Mouse (Mus musculus): ENCODE data around the gene Tmem150a.

Gene Tmem150a

DNA sequence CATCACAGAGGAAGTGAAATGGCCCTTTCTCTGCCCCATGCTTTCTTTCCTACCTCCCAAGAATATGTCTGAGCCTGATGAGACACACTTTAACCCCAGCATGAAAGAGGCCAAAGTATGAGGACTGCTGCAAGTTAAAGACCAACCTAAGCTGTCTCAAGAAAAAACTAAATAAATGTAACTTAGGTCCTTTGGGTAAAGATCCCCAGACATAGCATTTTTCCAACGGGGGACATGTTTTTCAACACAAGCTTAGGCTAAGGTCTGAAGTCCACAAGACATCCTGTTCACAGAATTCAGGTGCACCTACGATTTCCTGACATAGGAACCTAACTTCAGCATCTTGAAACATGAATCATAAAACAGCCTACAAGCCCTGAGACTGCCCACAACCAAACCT is 5.0 kb upstream of the Tmem150a start:
- DNase-seq (ENCODE audit: low spot score in 2 of 2), result no peak

DNA sequence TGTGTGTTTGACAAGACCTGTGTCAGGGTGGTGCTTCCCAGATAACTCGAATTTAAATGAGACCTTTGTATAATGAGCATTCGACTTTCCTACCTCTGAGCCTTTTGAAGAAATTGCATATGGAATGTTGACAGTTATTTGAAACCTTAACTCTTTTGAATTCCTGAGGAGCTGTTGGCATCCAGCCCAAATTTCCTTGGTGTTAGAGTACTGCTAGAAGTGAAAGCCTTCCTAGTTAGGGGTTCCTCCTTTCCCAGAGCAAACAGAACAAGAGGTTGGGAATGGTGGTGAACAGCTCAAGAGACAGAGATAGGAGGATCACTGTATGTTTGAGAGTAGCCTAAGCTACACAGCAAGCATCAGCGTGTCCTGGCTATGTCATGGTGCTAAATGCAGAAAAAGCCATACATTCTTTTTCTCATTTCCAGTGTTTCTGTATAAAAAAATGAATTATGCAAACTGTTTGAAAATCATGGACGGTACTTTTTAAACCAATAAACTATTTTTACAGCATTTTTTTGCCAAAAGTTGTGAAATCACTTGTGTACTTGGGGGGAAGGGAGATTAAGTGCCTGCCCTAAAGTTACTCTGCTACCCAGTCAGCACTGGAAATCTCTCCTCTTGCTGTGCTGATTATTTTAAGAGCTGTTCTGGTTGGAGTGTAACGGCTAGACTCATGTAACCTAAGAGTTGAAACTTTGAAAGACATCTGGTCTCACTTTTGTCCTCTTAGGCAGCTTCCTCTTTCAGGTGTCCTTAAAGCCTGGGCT is 2.4 kb upstream of the Tmem150a start:
- DNase-seq (ENCODE audit: low spot score in 2 of 2), result no peak

DNA sequence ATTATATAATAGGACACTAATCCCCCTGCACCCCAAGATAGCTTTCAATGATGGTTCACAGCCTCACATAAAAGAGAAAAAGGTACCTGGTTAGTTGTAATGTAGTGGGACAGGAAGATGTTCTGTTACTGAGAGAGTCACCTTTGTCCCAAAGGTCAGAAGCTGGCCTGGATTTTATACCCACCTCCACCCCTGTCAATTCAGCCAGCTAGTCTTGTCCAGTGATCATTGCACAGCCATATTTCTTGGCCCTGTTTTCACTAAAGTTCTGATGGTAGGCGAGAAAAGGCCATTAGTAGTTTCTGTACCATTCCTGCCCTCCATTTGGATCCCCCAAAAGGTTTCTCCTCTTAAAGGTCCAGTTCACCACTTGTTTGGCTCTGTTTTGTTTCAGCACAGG is 1.2 kb upstream of the Tmem150a start:
- no peak for DNase-seq (ENCODE audit: low spot score in 2 of 2)

DNA sequence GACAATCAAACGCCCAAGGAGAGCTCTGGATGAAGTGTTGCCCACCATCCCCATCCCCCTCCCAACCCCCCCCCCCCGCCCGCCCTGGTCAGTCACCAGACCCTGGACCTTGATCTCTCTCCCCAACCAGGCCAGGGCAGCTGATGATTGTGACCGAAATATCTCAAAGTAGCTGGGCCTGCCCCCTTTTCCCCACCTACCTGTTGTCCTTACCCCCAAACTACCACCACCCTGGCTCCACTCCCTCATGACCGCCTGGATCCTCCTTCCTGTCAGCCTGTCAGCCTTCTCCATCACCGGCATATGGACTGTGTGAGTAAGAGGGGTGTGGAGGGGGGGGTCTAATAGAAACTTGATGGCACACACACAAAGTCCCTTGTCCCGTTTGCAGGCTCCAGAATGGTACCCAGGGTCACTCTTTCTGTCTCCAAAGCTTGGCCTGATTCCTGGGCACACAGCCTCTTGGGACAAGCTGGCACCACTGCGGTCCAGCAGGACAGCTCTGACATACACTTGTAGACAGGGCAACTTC is 820 bp downstream of the Tmem150a start:
- no peak for DNase-seq (ENCODE audit: low spot score in 2 of 2)

DNA sequence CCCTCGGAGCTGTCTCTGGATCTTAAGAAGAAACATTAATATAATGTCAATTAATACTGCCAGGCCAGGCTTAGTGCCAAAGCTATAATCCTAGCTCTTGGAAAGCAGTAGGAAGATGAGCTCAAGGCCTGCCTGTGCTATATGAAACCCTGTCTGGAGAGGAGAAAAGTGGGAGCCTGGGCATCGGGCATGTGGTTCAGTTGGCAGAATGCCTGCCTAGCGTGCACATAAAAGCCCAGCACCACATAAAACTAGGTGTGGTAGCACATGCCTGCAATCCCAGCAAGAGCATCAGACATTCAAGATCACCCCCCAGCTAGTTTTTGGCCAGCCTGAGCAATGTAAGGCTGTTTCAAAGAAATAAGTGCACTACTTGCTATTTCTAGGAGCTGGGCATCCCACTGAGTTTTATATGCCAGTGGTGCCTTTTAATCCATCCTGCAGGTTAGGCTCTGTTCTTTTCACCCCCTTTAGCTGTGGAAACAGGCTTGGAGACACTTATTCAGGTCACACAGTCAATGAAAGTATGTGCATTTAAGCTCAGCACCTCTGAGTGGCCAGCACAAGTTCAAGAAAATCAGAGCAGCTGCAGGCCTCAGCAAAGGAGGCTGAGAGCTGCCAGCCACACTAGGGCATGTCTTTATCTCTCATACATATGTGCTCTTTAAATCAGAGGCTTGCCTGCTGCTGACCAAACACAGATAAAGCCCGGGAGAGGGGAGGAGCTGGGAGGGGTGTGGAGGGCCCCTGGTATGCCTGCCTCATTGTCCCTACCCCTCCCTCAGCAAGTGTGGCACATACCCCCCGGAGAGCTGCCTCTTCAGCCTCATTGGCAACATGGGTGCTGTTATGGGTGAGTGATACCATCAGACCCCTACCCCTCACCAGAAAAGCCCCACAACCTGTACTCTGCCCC is 2.2 kb downstream of the Tmem150a start:
- DNase-seq (ENCODE audit: low spot score in 2 of 2), result no peak

DNA sequence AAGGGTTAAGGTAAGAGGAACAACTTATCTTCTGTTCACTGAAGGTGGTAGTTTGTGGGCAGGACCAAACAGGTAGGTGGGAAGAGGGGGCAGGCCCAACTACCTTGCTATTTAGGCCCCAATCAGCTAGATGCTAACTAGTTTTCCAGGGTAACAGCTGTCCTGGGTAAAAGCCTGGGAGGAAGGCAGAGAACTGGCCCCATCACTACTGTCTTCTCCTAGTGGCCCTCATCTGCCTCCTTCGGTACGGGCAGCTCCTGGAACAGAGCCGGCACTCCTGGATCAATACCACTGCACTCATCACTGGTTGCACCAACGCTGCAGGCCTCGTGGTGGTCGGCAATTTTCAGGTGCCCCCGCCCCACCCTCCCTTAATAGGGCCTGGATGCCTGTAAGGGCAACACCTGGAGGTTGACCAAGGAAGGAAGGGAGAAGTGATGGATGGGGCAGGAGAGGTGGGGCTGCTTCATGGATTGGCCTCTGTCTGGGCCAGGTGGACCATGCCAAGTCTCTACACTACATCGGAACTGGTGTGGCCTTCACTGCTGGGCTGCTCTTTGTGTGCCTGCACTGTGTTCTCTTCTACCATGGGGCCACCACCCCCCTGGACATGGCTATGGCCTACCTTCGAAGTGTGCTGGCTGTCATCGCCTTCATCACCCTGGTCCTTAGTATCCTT is 3.0 kb downstream of the Tmem150a start:
- no peak for DNase-seq (ENCODE audit: low spot score in 2 of 2)

DNA sequence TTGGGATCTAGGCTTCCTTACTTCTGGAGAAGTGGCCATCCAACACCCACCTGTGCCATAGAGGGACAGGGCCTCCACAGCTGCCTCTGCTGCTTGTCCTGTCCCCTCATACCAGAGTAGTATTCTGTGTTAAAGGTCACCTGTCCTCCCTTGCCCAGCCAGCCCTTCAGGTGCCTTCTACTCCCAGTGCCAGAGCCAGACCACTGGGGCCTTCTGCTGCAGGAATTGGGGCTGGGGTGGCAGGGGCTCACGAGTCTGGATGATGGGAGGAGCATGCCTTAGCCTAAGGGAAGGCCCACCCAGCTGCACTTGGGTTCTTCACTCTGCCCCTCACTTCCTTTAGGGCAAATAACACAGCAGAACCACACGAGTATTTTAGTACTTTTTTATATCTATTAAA is 4.1 kb downstream of the Tmem150a start:
- no peak for DNase-seq (ENCODE audit: low spot score in 2 of 2)

DNA sequence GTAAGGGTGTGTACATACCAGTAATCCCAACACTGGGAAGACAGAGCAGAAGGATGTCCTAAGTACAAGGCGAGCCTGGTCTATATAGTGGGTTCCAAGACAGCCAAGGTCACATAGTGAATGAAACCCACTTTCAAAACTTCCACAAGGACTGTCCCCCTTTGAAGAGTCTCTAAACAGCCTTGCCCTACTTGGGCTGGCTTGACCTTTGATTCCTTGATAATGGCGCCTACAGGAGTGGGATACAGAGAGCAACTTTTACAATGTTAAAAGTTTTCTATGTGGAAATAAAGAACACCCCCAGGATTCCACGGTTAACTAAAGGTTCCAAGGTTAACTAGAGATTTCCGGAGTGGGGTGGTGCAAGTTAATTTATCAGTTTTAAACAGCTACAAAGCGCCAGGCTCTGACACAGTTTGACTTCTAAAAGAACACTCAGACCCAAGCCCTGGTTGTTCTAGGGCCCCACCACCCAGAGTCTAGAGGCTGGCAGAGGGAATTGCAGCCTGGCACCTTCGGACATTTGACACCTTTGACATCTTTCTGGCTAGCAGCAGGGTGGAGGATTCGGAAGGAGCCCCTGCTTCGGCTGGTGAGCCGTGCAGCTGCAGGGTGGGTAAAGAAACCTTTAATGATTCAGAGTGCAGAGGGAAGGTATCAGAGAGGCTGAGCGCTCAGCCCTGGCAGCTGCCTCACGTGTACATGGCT is 4.8 kb downstream of the Tmem150a start:
- DNase-seq (ENCODE audit: low spot score in 2 of 2), result no peak

DNA sequence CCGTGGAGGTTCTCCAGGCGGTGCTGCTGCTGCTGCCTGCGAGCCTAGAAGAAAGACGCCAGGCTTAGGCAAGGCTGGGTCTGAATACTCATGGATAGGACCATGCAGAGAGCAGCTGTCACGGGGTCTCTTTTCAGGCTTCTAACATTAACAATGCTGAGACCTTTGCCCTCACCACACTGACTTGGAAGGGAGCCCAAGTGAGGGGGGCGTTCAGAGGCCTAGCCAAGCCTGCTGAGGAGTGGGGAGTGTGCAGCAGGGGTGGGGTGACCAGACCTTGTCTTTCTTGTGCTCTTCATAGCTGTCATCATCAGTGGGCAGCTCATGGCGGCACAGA is 5.3 kb downstream of the Tmem150a start:
- DNase-seq (ENCODE audit: low spot score in 2 of 2), result no peak

DNA sequence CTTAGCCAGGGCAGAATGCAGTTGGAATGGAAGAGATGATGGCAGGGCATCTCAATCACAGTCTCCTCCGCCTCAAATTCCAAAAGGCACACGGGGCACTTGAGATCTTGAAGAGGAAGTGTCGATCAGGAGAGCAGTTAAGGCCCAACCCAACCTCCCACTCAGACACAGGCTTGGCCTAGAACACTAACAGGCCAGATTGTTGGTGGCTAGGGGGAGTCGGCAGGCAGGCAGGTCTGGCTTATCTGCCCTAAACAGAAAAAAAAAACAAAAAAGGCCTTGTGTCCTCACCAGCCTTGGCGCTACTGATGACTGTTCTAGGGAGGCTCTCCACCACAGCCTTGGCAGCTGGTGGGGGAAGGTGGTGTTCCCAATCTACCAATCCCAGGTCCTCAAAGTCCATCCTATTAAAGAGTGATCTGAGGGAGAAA is 5.9 kb downstream of the Tmem150a start:
- no peak for DNase-seq (ENCODE audit: low spot score in 2 of 2)

DNA sequence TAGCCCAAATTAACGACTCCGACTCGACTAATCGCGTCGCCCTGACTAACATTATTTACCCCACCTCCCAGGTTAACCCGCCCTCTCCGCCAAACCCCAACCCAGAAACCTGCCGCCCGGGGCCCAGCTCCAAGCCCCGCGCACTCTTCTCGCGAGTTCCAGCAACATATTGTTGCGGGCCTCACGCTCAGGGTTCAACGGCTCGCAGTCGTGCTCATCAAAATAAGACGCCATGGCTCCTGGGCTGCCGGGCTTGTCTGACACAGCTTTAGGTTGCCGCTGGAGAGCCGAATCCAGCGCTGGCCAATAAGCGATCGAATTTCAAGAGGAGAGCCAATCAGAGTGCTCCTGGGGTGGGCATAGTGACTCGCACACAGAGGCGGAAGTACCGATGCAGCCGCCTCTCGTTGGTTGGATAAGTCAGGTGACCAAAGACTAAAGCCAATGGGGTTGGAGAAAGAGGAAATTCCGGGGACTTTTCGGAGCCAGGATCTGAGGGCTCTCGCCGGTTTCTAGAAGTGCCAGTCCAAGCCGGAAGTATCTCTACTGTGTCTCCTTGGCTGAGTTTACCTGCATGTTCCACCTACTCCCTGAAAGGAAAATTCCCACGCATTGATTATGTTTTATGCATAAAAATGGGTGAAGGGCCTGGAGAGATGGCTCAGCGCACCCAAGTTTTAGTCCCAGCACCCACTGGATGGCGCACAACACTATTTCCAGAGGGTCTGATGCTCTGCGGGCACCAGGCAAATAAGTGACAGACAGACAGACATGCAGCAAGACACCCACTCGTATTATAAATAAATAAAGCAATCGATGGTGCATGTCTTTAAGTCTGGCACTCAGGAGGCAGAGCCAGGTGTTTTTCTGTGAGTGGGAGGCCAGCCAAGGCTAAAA is 7.1 kb downstream of the Tmem150a start:
- DNase-seq (ENCODE audit: low spot score in 2 of 2), result peak; percentile 96 to 97

DNA sequence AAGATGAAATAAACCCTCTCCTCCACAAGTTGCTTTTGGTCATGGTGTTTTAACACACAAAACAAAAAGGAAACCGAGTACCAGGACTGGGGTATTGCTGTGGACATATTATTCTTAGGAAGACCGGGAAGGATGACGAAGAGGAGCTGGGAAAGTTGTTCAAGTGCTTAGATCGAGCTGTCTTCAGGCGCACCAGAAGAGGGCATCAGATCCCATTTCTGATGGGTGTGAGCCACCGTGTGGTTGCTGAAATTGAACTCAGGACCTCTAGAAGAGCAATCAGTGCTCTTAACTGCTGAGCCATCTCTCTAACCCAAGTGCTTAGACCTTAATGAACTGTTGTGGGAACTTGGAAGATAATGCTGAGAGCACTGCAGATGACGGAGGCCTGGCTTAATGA is 8.8 kb downstream of the Tmem150a start:
- no peak for DNase-seq (ENCODE audit: low spot score in 2 of 2)

DNA sequence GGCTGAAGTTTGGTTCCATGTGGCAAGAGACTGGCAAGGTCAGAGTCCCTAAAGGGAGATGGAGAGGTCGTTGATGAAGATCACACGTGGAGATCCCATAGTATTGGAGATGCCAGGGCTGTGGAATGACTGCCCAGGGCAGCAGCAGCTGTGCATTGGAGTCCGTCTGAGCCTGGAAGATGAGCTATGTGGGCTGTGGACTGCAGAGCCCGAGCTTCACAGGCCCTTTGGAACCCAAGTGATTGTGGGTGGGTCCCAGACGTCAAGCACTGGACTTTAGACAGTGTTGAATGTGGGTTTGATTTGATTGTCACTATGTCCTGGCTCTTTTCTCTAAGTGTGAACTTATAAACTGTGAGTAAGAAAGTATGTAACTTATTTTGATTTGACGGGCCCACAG is 9.7 kb downstream of the Tmem150a start:
- DNase-seq (ENCODE audit: low spot score in 2 of 2), result no peak

DNA sequence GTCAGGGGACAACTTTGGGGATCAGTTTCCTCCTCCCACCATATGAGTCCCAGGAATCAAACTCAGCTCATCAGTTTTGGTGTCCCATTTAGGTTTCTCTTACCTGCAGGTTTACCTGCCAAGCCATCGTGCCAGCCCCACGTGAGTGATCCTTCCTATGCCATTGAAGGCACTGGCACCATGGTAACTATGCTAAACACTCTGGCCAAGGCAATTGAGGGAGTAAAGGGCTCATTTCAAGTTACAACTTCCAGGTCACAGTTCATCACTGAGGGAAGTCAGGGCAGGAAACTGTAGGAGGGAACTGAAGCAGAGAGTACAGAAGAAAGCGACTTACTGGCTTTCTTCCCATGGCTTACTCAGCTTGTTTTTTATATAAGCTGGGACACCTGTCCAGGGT is 11.1 kb downstream of the Tmem150a start:
- no peak for DNase-seq (ENCODE audit: low spot score in 2 of 2)

DNA sequence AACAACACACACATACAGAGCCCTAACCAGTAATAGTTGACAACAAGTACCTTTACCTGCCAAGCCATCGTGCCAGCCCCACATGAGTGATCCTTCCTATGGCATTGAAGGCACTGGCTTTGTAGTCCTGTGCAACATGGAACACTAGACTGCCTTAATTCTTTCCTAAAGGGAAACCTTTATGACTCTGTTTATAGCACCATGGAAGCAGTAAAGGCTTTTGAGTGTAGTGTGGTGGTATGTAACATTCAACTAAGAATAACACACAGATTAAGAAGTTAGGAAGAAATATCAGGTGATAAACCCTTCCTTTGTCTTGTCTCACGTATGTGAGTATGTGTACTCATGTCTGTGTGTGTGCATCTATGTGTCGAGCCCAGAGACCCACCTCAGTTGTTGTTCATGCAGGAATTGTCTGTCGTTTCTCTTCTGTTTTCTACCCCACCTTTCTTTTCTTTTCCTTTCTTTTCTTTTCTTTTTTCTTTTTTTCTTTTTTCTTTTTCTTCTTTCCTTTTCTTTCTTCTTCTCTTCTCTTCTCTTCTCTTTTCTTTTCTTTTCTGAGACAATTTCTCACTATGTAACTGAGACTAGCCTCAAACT is 11.7 kb downstream of the Tmem150a start, which contains the start of gene Rnf181:
Gene Rnf181 (minus strand): TSS at position 113 of the 600 bp plus-strand sequence.
- no peak for DNase-seq (ENCODE audit: low spot score in 2 of 2)

DNA sequence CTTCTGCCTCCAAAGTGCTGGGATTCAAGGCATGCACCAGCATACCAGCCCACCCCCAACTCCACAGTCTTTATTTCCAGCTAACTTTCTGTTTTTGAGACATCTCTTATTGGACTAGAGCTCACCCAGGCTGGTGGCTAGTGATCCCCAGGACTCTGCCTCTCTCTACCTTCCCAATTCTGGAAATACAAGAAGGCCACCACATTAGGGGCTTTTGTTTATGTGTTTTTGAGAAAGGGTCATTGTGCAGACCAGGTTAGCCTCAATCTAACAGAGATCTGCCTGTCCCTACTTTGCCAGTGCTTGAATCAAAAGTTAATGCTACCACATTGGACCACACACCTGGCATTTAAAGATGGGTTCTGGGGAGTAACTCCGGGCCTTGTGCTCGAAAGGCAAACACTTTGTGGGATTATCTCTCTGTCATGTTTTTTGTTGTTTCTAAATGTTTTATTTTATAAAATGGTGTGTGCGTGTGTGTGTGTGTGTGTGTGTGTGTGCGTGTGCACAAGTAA is 12.3 kb downstream of the Tmem150a start:
- DNase-seq (ENCODE audit: low spot score in 2 of 2), result no peak

DNA sequence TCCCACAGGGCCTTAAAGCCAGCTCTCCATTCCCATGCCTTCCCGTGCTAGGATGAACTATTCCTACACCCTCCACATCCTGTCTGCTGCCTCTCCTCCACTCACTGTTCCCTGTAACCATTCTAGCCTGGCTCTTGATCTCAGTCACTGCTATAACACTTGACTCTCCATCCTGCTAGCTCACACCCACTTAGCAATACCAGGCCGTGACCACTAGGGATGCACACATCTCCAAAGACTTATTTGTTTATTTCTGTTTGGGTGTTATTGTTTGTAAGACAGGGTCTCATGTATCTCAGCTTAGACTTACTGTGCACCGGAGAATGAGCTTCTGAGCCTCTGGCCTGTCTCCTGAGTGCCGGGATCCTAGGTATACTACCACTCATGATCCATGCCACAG is 14.3 kb downstream of the Tmem150a start:
- DNase-seq (ENCODE audit: low spot score in 2 of 2), result no peak

DNA sequence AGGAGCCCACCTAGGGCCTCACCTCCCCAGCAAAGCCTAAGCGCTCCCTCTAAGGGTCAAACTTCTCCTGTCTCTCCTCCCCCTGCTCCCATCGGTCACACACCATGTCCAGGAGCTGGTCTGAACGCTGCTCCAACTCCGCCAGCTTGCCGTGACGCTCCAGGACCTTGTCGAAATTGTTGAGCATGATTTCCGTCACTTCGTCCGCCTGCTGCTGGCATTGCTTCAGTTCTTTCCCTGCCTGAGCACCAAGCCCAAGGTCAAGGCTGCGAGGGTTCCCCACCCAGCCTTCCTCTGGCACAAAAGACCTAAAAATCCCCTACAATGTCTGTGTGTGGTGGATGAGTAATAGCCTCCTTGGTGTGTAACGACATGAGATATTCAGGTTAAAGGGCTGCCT is 14.8 kb downstream of the Tmem150a start:
- DNase-seq (ENCODE audit: low spot score in 2 of 2), result no peak

DNA sequence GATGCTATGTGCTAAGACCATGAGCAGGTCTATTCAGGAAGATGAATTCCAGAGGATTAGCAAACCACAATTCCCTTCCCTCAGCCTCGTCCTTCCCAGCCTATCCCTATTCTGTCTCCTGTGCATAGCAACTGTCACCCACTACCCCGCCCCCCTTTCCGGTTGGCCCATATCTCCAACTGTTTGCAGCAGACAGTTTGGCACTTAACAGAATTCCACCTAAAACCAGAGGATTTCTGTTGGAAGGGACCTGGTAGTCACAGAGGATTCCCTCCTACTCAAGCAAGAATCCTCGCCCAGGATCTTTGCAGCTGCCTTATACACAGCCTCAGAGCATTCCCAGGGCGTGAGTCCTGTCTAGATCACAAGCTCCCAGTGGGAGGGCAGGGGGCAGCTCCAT is 15.9 kb downstream of the Tmem150a start:
- peak in 1 of 2 experiments; percentile 51 for DNase-seq (ENCODE audit: low spot score in 2 of 2)

DNA sequence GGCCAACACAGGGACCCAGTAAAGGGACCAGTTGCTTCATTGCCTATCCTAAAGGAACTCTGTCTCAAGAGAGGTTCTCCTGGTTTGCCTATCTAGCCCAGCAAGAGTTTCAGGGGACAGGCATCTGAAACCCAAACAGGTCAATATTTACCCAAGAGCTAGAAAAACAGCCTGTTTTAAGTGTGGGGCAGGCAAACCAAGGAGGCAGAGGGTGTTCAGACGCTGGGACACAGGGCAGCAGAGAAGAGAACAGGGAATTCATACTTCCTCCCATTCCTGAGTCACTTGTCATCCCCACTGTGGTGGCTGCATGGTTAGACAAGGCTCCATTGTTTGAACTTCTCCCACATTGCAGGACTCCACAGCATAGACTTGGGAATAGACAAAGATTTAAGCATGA is 16.3 kb downstream of the Tmem150a start:
- no peak for DNase-seq (ENCODE audit: low spot score in 2 of 2)
